Mouse (Mus musculus) cerebellum, postnatal 10 days (tissue): ENCODE measurements around the gene Plpp3.
A peak's percentile ranks its signal among the peaks of the same experiment; 100 is the strongest.

Source experiments
- DNase-seq, 2 experiments: peaks; one replicate each; pipeline ENCODE4 v3.0.0; 2021; ENCODE audit warnings: mixed read lengths in 2 of 2

The Plpp3 gene

DNA sequence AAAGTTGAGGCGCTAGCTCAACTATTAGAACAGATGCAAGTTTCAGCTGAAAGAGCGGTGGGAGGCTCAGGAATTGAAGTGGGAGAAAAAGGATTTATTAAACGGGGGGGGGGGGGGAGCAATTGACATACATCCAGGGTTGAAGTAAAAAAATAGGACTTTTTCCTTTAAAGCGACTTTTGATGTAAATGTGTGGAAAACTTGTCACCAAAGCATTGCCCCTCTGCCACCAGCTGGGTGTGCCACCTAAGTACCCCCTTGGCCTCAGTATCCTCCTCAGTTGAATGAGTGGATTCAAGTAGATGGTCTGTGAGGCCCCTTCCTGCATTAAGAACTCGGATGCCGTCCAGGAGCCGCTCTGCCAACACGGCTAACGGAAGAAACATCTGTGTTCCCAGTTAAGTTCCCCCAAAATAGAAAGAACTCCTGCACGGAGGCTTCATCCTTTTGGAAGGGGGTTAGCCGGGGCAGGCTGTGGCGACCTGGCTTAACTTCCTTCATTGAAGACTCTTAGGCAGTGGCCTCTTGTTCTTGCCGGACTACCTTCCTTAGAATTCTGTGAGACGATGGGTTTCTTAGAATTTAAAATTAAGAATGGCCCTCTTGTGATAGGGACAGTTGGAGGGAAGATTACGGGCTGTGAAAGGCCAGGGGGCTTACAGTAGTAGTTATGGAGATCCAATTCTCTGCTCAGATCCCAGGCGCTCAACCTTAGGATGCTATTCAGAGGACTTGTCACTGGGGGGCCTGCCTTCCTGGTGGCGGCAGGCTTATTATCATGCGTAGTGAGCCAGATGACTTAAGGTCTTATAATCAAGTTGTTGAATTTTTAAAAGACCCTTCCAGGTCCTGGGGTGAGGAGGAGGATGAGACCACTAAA, 1.7 kb downstream of the Plpp3 start:
- DNase-seq: peak in 1 of 2 experiments; percentile 33

DNA sequence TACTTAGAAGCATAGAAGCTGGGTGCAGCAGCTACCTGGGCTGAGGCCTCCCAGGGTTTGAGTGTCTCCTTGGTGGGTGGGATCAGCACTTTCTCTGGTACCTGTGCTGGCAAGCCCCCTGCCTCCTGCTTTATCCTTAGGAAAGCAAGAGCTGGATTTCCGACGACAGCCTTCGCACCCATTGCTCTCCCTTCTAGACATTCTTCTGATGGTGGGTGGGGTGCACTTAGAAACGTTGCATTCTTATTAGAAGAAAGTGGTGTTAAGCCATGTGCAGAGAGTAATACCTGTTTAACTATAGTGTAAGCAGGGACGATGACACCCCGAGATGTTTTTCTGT, 2.4 kb downstream of the Plpp3 start:
- no peak for DNase-seq

DNA sequence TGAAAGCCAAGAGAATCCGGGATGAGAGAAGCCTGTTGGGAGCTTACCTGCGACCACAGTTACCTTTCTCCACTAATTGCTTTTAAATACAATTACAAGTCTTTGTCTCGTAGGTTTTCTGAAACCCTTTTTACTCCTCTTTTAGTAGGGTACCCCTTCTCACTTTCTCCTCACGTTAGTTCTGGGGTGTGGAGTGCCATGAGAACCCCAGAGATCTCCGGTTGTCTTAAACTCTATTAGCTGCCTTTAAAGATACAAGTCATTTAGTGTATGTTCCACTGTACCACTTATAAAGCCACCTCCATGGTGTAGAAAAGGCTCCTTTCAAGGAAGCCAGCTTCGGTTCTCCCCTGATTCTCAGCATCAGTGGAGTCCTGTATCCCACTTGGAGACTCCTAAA, 3.3 kb downstream of the Plpp3 start:
- no peak for DNase-seq

DNA sequence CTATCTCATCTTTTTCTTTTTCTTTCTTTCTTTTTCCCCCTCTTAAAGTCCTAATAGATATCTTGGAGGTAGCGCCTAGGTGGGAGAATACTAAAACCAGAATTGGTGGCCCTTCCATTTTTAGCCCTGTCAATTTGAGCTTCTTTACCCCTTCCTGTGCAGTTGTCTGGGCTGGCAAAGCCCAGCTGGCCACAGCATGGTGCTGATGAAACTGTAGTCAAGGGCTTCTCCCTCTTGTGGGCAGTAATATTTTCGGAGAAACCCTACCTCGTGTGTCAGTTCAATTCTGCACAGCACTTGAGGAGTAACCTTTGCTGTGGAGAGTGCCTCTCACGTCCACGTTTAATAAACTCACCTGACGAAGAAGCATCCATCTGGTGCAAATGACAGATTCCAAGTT, 4.9 kb downstream of the Plpp3 start:
- DNase-seq: peak in 1 of 2 experiments; percentile 55

DNA sequence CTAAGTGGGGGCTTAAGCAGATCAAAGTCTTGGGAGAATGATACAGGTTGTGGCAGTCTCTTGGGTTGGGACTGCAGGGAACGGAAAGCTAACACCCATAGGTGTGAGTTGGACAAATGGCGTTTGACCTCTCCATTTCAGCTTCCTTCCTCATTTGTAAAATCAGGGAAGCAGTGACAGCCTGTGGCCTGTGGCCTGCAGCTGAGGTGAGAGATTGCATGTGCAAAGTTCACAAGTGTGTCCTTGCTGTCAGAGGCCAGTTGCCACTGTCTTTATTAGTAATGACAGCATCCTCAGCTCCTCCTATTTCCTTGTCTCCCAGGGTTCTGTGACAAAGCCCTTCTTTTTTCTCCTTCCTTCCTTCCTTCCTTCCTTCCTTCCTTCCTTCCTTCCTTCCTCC, 5.5 kb downstream of the Plpp3 start:
- no peak for DNase-seq

DNA sequence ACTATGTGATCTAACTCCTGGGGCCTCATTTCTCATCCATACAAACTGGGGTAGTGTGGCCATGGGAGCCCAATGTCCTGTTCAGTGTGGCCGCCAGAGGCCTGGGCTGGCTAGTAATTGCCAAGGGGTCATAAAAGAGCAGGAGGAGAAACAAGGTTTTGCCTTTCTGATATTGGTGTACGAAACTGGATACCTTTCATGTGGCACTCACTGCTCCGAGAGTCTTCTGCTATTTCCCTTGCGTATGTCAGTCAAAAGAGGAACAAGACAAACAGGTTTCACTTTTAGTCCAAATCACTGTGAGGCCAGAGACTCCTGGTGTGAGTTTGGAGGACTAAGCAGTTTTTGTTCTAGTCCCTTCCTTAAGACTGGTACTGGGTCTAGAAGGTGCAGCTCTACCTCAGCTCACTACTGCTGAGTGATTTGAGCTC, 6.8 kb downstream of the Plpp3 start:
- no peak for DNase-seq

DNA sequence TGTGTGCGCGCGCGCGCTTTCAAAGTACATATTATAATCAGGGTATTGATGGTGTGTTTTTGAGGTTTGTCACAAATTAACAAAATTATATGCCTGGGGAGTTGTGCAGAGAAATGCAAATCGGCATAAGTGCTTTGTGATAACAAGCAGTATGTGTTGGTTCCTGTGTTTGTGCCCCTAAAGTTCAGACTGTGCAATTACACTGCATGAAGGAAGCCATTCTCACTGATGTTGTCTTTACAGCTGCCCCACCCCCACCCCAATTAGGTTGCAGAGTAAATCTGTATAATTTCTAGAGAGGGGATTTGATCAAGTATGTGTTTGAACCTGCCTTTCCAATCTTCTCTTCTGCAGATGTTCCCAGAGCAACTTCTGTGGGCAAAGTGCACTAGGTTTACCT, 7.8 kb downstream of the Plpp3 start:
- no peak for DNase-seq

DNA sequence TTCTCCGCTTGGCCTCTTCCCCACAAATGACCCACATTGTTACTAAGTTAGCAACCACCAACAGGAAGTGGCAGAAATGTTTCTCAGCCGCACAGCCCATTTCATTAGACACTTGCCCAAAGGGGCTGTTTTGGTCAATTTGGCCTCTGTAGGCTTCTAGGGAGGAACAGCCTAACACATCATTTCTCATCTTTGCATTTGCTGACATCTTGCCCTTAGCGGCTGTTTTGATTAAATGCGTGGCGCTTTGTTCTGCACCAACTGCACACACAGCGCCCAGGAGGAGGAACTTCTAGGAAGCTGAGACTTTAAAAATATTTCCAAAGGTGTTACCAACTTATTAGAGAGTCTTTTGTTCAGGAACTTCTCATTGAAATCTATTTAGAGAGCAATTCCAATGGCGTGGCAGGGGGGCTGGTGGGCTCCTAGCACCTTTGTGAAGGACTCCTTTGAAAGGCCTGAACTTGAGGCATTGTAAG, 12.0 kb downstream of the Plpp3 start:
- no peak for DNase-seq

DNA sequence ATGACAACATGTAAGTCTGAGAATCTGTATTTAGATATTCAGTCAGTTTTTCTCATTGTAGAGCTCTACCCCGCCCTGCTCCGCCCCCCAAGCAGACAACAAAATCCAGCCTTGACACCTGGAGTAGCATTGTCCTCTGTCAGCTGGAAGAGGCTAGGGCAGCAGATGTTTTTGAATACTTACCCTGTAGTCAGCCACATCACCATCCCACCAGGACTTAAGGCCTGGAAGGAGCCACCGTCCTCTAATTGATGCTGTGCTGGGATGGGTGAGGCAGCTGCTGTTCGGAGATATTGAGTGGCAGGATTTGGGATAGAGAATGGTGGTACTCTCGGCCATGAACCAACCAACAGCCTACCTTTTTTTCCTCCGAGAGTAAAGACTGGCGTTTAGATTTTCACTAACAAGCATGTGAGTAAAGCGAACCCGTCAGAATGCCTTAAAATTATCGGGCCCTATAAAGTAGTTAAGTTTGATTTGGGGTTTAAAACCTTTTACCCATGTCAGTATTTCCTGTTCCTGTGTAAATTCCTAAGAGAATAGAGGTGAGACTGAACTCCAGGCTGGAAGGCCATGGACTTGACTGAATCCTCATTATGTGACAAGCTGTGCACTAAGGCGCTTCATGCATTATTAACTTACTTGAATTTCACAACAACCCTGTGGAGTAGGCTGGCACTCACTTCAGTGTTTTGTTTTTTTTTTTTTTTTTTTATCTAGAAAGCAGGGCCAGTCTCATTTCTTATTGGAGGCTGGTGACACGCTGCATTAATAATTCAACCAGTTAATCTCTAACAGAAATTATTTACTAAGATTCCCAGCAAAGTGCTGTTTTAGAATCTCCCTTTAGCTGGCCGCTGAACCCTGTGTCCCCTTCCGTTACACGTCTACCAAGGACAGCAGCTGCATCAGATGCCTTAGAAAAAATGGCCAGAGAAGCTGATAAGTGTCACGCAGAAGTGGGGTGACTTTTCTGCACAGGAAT, 13.0 kb downstream of the Plpp3 start:
- no peak for DNase-seq

DNA sequence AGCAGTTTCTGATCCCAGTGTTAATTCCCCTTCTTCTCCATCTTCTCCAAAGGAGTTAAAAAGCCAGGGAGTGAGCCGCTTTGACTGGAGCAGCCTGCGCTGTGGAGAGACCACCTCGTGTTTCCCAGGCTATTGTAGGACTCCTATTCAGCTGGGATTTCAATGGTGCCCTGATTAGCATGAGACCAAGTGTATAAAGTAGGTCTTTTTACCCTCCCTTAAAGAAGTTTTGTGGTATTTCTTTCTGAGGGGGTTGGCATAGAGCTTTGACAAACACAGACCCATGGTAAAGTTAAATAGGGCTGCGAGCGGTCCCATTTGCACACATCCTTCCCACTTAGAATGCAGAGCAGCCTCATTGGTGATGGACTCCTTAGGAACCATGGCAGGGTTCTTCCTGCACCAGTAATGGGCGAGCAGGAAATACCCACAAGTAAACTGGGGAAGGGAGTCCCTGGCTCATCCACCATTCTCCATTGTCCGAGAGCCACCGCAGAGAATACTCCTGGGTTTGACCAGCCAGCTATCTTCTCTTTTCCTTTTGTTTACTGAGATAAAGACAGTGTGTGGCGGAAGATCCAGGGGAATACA, 13.8 kb downstream of the Plpp3 start:
- DNase-seq: no peak

DNA sequence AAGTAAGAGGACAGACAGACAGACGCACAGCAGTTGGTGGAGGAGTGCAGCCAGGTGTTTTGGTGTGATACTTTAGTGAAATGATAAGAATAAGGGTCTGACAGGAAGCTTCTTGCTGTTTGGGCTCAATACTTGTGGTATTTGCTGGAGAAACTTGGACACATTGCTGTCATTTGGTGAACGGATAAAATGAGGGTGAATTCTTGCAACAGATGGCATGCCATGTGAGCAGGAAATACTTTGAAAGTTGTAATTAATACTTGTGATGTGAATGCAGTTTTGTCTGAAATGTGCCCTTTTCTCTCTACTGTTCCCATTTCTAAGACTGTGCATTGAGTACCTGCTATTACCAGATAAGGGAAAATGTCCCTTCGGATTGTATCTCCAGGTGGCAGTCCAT, 14.3 kb downstream of the Plpp3 start:
- DNase-seq: no peak

DNA sequence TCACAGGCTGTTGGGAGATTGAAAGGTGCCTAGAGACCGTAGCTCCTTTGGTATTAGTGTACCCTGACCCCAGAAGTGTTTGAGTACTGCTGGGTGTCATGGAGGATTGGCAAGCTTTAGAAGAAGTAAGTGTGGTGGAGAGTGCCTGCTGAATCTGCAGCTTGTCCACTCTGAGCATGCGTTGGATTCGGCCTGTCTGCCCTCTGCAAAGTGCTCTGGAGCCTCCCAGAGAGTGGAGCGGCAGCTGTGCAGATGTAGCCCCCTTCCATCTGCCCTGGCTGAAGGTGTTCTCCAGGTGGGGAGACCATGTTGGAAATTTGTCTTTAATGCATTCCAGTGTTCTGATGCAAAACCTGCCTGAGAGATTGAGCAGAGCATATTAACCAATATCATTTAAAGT, 17.6 kb downstream of the Plpp3 start:
- DNase-seq: no peak

DNA sequence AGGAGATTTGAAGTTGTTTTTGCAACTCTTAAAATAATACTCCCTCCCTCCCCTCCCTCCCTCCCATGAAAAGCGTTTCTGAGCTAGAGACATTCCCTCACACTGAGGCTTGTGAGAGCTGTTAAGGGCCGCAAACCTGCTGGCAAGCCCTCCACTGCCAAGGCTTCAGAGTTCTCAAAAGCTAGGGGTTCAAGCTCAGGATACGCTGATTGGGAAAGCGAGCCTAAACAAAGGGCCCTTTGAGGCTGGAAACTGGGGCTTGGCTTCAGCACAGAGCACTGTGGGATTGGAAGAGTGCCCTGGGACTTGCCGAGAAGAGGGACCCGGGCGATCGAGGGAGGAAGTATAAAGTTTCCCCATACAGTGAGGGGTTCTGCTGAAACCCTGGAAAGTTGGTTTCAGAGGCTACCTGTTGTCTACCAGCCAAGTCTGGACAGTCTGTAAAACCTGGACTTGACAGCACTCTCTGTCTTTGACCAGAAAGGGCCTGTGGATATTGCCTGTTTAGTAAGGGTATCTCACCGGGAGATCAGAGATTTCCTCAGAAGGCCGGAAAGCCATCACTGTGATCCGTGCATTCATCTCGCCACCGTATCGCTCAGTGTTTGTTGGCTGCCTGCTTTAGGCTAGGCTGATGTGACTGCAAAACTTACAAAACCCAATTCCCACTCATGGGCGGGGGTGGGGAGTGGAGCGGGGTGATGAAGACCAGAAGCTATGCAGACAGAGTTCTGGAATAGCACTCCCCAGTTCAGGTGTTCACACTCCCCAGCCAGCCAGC, 18.3 kb downstream of the Plpp3 start:
- DNase-seq: peak; percentile 49 to 66

DNA sequence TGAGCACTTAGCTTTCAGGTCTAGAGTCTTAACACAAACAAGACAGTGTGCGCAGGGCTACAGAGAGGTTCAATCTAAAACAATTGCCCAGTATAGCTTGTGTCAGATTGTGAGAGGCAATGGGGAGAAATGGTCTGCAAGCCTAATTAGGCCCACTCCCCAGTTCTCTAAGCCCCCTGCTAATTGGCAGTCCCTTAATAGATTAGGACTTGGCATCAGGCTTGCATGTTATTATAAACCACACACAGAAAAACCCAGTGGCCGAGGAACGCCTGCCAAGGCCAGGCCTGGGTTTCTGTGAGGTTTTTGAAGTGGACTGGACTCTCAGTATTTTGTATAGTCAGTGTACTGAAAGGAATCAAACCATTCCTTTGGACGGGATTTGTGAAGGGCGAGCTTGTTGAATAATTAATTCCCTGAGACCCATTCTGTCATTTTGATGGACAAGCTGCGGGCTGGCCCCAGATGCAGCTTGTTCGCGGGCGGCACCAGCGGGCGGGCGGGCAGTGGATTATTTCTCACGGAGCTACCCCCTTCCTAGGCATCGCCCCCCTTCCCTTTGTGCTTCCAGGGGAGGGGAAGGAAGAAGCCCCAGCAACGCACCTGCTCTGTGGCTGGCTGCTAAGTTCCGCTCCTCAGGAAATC, 24.0 kb downstream of the Plpp3 start:
- peak; percentile 67 to 81 for DNase-seq

DNA sequence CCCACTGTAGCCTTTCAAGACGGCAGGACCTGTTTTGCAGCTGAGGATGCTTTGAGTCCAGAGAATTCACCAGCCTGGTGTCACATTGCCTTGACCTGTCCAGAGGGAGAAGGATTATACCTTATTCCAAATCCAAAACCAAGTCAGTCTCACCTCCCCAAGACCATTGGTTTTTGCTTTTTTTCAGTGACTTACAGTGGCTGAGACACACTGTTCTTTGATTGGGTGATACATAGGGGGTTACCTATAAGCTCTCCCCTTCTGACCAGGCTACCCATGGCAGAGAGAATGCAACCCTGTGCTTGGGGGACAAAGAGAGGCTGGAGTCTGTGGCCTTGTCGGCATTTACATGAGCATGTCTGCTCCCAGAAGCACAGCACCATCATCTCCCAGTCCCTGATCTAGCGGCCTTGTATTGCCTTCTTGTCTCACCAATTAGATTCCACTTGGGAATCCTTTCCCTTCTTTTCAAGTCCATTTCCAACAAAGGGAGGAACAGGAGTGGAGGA, 24.6 kb downstream of the Plpp3 start:
- no peak for DNase-seq

DNA sequence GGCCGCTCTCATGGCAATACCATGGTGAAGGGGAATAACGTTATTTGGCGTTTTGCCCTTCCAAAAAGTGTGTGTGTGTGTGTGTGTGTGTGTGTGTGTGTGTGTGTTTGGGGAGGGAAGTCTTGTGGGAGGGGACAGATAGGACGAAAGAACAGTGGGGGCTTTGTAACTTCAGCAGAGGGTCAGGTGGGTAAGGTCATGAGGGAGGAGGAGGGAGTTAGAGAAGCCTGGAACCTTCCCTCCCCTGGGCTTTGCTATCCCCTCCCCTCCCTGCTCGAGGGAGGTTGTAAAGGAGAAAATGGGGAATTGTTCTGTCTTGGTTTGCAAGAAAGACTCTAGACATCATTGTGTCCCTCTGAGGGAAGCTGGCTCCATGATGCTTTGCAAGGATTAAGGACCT, 25.1 kb downstream of the Plpp3 start:
- DNase-seq: no peak

DNA sequence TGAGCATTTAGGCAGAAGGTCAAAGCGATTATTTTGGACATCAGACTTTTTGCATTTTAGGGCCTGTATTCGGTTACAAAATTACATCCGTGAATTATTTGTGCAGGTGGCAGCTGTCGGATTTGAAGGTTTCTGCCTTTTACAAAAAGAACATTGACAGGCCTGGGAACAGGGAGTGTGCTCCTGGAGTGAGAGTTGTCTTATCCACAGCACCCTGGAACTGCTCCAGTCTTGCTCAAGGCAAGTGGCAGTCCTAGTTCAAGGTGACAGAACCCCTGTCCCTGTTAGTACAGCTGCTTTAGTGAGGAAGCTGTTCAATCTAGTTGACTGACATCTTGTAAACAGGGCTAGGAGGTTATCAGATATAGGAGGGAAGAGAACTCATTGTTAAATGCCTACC, 27.3 kb downstream of the Plpp3 start:
- DNase-seq: no peak

DNA sequence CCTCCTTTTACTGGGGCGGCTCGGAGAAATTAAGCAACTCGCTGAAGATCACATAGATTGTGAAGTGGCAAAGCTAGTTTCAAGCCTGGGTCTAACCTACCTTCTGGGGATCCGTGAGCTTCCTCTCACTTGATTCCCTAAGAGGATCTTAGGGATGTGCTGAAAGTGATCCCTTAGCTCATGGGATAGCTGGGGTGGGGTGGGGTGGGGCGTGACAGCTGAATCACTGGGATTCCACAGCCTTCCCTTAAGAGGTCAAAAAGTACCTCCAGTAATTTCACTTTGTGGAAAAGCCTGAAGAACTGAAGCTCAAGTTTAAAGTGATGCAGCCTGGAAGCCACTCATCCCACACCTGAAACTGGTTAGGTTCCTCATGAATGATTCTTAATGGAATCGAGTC, 27.8 kb downstream of the Plpp3 start:
- DNase-seq: no peak

DNA sequence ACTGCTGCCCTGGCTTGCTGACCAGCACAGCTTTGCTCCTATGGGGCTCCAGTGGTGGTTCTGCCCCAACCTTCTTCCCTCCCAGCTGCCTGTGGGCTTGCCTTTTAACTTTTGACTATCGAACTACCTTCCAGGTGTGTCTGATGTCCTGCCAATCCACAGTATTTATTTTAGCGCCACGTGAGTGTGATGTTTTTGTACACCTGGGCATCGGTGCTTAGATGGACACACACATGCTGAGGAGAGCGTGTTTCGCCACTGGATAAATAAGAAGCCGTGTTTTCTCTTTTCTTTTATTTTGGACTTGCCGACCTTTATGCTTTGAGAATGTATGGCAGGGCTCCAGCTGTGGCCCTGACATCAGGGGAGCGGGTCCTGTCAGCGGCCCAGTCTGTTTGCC, 29.5 kb downstream of the Plpp3 start:
- no peak for DNase-seq

DNA sequence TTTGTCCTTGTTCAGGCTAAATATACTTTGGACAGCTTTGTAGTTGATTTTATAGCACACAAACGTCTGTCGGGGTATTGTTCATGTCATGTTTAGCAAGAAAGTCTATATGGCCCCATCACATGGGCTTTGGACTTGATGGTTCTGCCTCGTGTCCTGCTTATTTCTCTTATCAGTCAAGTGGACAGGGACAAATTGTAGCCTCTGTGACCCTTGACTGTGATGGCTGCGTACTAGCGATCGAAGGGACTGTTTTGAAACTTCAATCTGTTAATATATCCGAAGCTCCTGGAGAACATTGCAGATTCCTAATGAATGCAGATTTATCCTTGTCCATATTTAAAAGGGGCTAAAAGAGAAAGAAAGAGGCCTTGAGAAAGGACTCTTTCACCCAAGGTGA, 30.7 kb downstream of the Plpp3 start:
- no peak for DNase-seq

DNA sequence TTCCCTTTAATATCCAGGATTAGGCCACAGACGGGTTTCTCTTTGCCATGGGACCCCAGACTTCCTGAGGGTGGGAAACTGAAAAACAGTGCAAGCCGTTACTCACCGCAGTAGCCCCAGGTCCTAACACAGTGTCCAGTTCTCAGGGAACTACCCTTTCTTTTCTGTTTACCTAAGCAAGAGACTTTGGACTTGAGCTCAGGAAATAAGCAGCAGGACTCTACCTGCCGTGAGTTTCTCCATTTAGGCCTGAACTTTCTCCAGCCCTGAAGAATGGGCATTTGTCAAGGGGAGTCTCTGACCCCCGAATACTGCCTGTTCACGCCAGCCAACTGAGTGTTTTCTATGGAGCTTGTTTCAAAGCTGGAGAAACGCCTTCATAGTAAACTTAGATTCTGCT, 31.7 kb downstream of the Plpp3 start:
- no peak for DNase-seq

DNA sequence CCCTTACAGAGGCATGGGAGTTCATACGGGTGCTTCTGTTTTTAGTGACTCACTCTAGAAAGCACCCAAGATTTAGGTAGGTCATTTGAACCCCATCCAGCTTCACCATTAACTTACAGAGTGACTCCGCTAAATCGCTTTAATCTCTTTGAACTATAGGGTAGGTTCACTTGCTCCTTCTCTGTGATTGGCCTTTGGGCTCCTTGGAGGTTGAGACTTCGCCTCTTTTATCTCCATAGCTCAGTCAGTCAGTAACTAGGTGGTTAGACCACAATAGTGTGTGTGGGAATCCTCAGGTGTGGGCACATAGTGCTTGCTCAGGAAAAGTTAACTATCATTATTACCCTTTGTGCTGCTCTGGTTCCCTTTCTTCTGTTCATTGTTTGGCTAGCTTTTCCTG, 33.7 kb downstream of the Plpp3 start:
- DNase-seq: no peak
